Mouse (Mus musculus) ES-Bruce4 (cell line): ENCODE data around the gene Khk. TPM values are rescaled to one million over a fixed set of nuclear protein-coding genes. Genes with fewer than 3 reads are reported as not detected.

ENCODE experiments used
- H3K27ac ChIP-seq: 2 replicates; pipeline ENCODE4 v1.5.1; 2012; ENCODE audit warnings: low read length, inconsistent platforms; ENCODE audit not compliant: insufficient read depth
- H3K27me3 ChIP-seq: 2 replicates; pipeline ENCODE4 v1.6.1; 2012; ENCODE audit warnings: mild to moderate bottlenecking, low read length, inconsistent platforms; ENCODE audit not compliant: control insufficient read depth, poor library complexity, insufficient read depth, severe bottlenecking
- H3K36me3 ChIP-seq: 2 replicates; pipeline ENCODE4 v1.6.1; 2012; ENCODE audit warnings: inconsistent platforms, mild to moderate bottlenecking, low read length, moderate library complexity; ENCODE audit not compliant: control insufficient read depth, poor library complexity, insufficient read depth, severe bottlenecking
- H3K4me1 ChIP-seq: one replicate; pipeline ENCODE4 v1.8.1; 2011; ENCODE audit warnings: low read length; ENCODE audit not compliant: control insufficient read depth, insufficient read depth
- H3K4me3 ChIP-seq: 2 replicates; pipeline ENCODE4 v1.5.1; 2011; ENCODE audit warnings: low read depth, mild to moderate bottlenecking, low read length
- H3K9ac ChIP-seq: 2 replicates; pipeline ENCODE4 v1.6.1; 2012; ENCODE audit warnings: low read depth, mild to moderate bottlenecking, inconsistent platforms; ENCODE audit not compliant: poor library complexity, severe bottlenecking
- H3K9me3 ChIP-seq: replicated peaks from 2 replicates; pipeline ENCODE4 v1.6.1; 2012; ENCODE audit warnings: mild to moderate bottlenecking, low read length, inconsistent platforms; ENCODE audit not compliant: control insufficient read depth, poor library complexity, insufficient read depth, severe bottlenecking
- CTCF ChIP-seq: IDR thresholded peaks from one replicate; pipeline ENCODE4 v1.8.1; 2011; ENCODE audit warnings: low read depth, low read length
- EP300 ChIP-seq: IDR thresholded peaks from 2 replicates; pipeline ENCODE4 v1.6.1; 2011; ENCODE audit warnings: low read depth, low read length; ENCODE audit not compliant: insufficient read depth
- POLR2A ChIP-seq: IDR thresholded peaks from one replicate; pipeline ENCODE4 v1.8.1; 2011; ENCODE audit warnings: low read length; ENCODE audit not compliant: insufficient read depth
- polyA plus RNA-seq: library from polyadenylated mRNA; stranded (reverse); fragments of >200 nt; gene quantifications from 2 replicates; pipeline ENCODE4 v1.2.4, GENCODE M21; 2011; ENCODE audit warnings: low read depth; ENCODE audit not compliant: missing spikeins, insufficient read depth, insufficient read length

Gene Khk
- polyA plus RNA-seq, 1 experiment, result 12.9 TPM

DNA sequence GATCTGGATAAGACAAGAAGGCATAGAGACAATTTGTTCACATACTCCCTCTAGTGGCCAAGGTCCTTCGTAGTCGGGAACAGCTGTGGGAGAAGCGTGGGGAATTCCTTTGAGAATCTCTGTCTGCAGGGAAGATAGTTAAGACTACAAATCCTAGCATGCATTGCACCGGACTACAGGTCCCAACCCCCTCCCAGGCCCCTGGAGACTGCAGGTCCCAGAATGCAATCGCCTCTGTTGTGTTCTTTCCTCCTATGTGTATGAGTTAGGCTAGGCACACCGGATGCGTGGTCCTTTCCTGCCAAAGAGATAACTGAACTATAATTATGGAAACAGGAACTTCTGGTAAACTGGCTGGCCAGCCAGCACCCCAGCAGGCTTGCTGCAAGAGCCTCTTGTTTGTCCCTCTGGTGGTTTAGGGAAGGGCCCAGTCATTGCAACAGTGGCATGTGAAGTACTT, 5.2 kb upstream of the Khk start:
- no peaks in the 10 kb centered on the region for H3K36me3 ChIP-seq
- no peaks in the 10 kb centered on the region for H3K27me3 ChIP-seq
- TF ChIP-seq CTCF (peak; percentile 26), POLR2A (no peak), EP300 (no peak)
- H3K9me3 ChIP-seq, result no peaks in the 10 kb centered on the region
- peaks cover 4% of the 10 kb centered on the region for H3K4me1 ChIP-seq
- 0 out of 2 replicates have a peak overlapping the region, but pooled peaks have one; percentile 22 for H3K9ac ChIP-seq
- H3K27ac ChIP-seq, result no peak overlapping the region
- peak overlapping the region; percentile 37; the same call in 1 of the 2 replicates for H3K4me3 ChIP-seq

DNA sequence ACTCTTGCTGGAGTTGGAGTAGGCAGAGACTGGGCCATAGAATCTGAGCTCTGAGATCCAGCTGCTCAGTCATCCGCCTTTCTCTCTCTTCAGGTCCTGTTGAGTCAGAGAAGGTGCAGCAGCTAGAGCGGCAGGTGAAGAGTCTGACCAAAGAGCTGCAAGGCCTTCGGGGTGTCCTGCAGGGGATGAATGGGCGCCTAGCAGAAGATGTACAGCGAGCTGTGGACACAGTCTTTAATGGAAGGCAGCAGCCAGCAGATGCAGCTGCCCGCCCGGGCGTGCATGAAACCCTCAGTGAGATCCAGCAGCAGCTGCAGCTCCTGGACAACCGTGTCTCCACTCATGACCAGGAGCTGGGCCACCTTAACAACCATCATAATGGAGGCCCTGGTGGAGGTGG, 4.4 kb upstream of the Khk start:
- Histone ChIP-seq H3K4me3 (no peak overlapping the region), H3K9me3 (no peaks in the 10 kb centered on the region), H3K27me3 (no peaks in the 10 kb centered on the region), H3K9ac (peak overlapping the region; percentile 17; the same call in 1 of the 2 replicates), H3K4me1 (peaks cover 4% of the 10 kb centered on the region), H3K27ac (no peak overlapping the region), H3K36me3 (no peaks in the 10 kb centered on the region)
- TF ChIP-seq CTCF (no peak), POLR2A (no peak), EP300 (no peak)

DNA sequence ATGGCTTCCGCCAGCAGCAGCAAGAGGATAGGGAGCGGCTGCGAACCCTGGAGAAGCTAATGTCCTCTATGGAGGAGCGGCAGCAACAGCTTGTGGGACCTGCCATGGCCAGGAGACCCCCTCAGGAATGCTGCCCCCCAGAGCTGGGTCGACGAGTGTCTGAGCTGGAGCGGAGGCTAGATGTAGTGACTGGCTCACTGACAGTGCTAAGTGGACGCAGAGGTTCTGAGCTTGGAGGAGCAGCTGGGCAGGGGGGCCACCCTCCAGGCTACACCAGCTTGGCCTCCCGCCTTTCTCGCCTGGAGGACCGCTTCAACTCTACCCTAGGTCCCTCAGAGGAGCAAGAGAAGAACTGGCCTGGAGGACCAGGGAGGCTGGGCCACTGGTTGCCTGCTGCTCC, 3.9 kb upstream of the Khk start:
- no peak for TF ChIP-seq POLR2A
- no peak for TF ChIP-seq EP300
- TF ChIP-seq CTCF, result no peak
- Histone ChIP-seq H3K4me1 (peaks cover 4% of the 10 kb centered on the region), H3K27me3 (no peaks in the 10 kb centered on the region), H3K9ac (peak overlapping the region; percentile 17; the same call in 1 of the 2 replicates), H3K9me3 (no peaks in the 10 kb centered on the region), H3K36me3 (no peaks in the 10 kb centered on the region), H3K4me3 (no peak overlapping the region), H3K27ac (no peak overlapping the region)

DNA sequence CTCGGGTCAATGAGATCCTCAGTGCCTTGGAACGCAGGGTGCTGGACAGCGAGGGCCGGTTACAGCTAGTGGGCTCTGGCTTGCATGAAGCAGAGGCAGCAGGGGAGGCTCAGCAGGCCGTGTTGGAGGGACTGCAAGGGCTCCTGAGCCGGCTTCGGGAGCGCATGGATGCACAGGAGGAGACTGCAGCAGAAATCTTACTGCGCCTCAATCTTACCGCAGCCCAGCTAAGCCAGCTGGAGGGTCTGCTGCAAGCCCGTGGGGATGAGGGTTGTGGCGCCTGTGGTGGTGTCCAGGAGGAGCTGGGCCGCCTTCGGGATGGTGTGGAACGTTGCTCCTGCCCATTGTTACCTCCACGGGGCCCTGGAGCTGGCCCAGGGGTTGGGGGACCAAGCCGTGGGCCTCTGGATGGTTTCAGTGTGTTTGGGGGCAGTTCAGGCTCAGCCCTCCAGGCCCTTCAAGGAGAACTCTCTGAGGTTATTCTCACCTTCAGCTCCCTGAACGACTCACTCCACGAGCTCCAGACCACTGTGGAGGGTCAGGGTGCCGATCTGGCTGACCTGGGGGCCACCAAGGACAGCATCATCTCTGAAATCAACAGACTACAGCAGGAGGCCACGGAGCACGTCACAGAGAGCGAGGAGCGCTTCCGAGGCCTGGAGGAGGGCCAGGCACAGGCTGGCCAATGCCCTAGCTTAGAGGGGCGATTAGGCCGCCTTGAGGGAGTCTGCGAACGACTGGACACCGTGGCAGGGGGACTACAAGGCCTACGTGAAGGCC, 3.1 kb upstream of the Khk start:
- H3K9me3 ChIP-seq, result no peaks in the 10 kb centered on the region
- peaks cover 4% of the 10 kb centered on the region for H3K4me1 ChIP-seq
- H3K27me3 ChIP-seq, result no peaks in the 10 kb centered on the region
- no peak overlapping the region for H3K9ac ChIP-seq
- no peak overlapping the region for H3K4me3 ChIP-seq
- no peaks in the 10 kb centered on the region for H3K36me3 ChIP-seq
- no peak for TF ChIP-seq CTCF
- TF ChIP-seq EP300, result no peak
- no peak for TF ChIP-seq POLR2A
- H3K27ac ChIP-seq, result no peak overlapping the region

DNA sequence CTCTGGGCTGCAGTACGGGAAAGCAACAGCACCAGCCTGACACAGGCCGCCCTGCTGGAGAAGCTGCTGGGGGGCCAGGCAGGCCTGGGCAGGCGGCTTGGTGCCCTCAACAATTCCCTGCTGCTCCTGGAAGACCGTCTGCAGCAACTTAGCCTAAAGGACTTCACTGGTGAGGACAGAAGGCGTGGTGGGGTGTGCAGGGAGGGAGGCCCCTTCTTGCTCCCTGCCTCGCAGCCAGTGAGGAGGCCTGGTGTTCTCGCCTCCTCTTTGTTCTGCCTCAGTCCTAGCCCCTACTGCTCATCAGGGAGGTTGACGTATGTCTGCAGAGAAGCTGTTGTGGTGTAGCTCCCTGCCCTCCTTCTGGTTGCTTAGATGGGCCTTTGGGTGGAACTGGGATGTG, 2.5 kb upstream of the Khk start:
- Histone ChIP-seq H3K9ac (no peak overlapping the region), H3K36me3 (no peaks in the 10 kb centered on the region), H3K27me3 (no peaks in the 10 kb centered on the region), H3K27ac (no peak overlapping the region), H3K4me3 (no peak overlapping the region), H3K9me3 (no peaks in the 10 kb centered on the region), H3K4me1 (peaks cover 4% of the 10 kb centered on the region)
- TF ChIP-seq POLR2A, result no peak
- TF ChIP-seq CTCF, result no peak
- TF ChIP-seq EP300, result no peak
